Mouse (Mus musculus) retina, embryonic 14.5 days (tissue): Measurements from ENCODE around the gene Igfbp2.

Experiments used
- DNase-seq: peaks from one replicate; pipeline ENCODE4 v3.0.0-alpha.2; 2015; ENCODE audit warnings: low spot score

Igfbp2 gene

GRCm38 (mm10) chr1:72873078-72873477 is 48.8 kb downstream of the Igfbp2 start:
- DNase-seq: no peak

DNA sequence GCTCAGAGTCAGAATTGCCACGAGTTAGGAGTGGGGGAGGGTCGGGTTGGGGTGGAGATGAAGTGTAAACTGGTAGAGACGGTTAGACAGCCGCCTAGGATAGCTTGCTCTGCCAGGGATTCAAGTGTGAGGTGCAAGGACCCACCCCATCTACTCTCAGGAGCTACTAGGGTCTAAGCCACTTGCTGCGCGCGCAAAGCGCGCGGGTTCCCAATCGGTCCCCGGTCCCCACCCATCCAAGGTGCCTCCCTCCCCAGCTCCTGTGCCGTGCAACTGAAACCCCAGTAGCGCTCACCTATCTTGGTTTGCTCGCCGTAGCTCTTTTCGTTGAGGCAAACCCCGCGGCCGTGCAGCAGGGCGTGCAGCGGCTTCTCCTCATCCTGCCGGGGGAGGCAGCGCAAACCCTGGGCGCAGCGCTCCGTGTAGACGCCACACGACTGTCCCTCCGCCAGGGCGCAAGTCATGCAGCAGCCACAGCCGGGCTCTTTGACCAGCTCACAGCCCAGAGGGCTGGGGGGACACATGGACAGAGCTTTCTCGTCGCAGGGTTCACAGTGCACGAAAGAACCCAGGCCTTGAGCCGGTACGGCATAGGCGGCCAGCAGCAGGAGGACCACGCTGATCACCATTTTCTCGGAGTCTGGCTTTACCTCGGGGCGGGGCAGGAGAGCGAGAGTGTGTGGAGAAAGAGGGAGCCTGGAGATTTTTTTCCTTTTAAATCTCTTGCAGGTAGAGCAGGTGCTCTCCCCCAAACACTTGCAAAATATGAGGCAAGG is 49.4 kb downstream of the Igfbp2 start:
- DNase-seq: peak; percentile 66

GRCm38 (mm10) chr1:72874287-72875211 is 50.2 kb downstream of the Igfbp2 start, which contains the start of gene Igfbp5:
Gene Igfbp5 (minus strand): TSS chr1:72874884.
- peak; percentile 62 for DNase-seq

DNA sequence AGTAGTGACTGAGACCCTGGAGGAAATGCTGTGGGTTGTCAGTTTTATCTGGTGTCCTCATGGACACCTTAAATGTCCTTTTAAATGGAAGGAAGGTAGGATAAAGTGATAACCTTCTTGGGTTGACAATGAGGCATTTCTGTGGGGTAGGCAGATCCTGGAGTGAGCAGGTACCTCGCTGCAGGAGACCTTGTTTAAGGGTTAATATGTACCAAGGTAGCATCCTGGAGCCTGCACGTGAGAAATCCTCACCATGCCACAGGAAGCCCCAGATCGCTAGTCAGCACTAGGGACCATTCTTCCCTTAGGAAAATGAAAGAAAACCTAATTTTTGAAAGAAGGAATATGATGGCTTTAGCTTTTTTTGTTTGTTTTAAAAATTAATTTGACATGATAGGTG is 51.4 kb downstream of the Igfbp2 start:
- DNase-seq: no peak

DNA sequence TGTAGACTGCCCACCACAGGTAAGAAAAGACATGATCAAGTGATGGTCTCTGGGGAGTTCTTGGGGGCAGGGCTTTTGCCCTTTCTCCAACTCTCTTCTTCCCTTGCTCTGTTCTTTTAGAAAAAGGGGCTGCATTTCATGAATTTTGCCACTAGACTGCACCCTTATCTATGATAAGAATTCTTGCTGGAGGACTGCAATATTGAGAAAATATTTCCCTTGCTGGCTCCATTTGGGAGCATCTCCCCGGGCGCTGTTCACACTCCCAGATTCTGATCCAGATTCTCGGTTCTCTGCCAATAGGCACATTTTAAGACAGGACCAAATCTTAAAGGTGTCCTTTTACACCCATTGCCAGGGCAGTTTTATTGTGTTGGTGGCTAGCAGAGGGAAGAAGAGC is 51.8 kb downstream of the Igfbp2 start:
- peak; percentile 43 for DNase-seq

- DNase-seq: peak; percentile 71
These were observed 53.6 kb downstream of the Igfbp2 start for GRCm38 (mm10) chr1:72877892-72878291.

DNA sequence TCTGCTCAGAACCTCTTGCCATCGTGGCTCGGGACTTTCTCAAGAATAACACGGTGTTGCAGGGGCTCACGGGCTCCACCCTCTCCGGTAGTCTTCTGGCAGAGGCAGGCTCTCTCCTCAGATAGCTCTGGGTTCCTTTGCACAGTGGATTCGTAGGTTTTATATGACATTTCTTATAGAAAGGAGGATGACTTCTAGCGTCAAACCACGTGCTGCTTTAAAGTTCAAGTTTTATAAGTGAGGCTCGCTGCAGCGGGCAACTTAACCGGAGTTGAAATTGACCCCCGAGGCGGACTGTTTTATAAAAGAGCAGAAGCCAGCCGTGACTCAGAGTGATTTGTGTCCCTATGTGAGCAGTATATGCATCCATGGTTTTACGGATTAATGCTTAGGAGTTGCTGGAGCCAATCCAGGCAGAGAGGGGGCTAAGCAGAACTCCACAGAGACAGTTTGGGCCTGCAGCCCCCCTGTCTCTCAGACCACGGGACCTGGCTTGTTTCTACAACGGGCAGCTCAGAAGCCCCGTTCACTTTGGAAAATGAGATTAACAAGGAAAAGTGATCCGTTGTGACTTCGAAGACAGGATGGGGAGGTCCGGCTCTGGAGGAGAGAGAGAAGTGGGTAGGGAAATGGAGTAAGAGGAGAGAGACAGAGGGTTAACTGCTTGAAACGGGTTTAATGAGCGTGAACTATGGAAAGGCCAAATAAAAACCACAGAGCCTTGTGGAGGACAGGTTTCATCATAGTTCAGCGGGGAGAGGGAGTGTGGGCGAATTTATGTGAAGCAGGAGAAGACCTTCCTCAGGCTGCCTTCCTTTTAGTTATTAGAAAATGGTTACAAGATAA is 54.4 kb downstream of the Igfbp2 start:
- no peak for DNase-seq

DNA sequence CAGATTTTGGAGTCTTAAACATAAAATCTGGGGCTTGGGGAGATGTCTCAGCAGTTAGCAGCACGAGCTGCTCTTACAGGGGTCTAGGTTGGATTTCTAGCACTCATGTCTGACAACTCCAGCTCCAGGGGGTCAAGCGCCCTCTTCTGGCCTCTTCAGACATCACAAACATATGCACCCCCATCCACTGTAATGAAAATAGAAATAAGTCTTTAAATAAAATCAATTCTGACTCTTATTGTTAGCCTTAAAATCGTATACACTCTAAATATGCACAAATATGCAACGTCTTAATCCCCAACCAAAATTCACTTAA is 55.0 kb downstream of the Igfbp2 start:
- DNase-seq: no peak

- DNase-seq: no peak
These were observed 61.0 kb downstream of the Igfbp2 start for GRCm38 (mm10) chr1:72885111-72885818.

- no peak for DNase-seq
These were observed 61.5 kb downstream of the Igfbp2 start for GRCm38 (mm10) chr1:72885819-72886169.

- no peak for DNase-seq
These were observed 63.6 kb downstream of the Igfbp2 start for GRCm38 (mm10) chr1:72887910-72888309.

DNA sequence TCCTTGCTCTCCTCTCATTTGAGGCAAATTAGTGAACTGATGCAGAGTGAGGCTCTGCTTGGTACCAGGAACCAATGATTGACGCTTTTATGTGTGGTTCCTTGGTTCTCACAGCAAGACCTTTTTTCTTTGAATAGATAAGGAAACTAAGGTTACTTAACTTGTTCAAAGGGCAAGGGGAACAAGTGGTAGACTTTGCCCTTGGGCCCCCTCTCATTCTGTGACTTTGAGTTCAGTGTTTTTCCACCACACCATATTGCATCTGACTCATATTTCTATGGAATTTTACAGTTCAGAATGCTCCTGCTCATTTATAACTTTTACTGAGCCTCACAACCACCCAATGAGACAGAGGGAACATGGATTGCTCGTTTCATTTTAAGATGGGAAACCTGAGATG is 71.5 kb downstream of the Igfbp2 start:
- no peak for DNase-seq
